Mouse (Mus musculus): ENCODE data around the gene Usp15.

GRCm38 (mm10) chr10:123187337-123187736 is 9.5 kb downstream of the Usp15 start:
- no peak for TF ChIP-seq POLR2A (IDR thresholded peaks at IDR 0.05; ENCODE audit: control insufficient read depth, low read depth, low read length)
- TF ChIP-seq CTCF (IDR thresholded peaks at IDR 0.05; ENCODE audit: control insufficient read depth, insufficient read depth, insufficient replicate concordance, low read depth, low read length), result no peak
